Mouse (Mus musculus) MEL (cell line): ENCODE data around the gene Sptbn1.

Source experiments
- BHLHE40 ChIP-seq: IDR thresholded peaks from 2 replicates; pipeline ENCODE4 v1.6.1; 2012; ENCODE audit warnings: low read depth, mild to moderate bottlenecking, inconsistent platforms, low read length, improper control_type of control experiment, borderline replicate concordance
- CTCF ChIP-seq, 3 experiments: IDR thresholded peaks in 2 of 3; conservative IDR thresholded peaks in 1 of 3; 2 replicates each; pipeline ENCODE4 v1.5.1; 2011 to 2012; ENCODE audit warnings: low read length in 3 of 3, low read depth in 2 of 3, mild to moderate bottlenecking in 2 of 3, improper control_type of control experiment in 1 of 3, inconsistent platforms in 1 of 3, mixed read lengths in 1 of 3, moderate library complexity in 1 of 3; ENCODE audit not compliant: control insufficient read depth in 1 of 3, insufficient read depth in 1 of 3, poor library complexity in 1 of 3, severe bottlenecking in 1 of 3
- EP300 ChIP-seq, 2 experiments: IDR thresholded peaks; 2 replicates each; pipeline ENCODE4 v1.6.1; 2011; ENCODE audit warnings: improper control_type of control experiment in 2 of 2, low read length in 2 of 2, low read depth in 1 of 2, mild to moderate bottlenecking in 1 of 2
- KAT2A ChIP-seq: conservative IDR thresholded peaks from 2 replicates; pipeline ENCODE4 v1.6.1; 2012; ENCODE audit warnings: low read depth, low read length, improper control_type of control experiment, inconsistent platforms
- MAX ChIP-seq: IDR thresholded peaks from 2 replicates; pipeline ENCODE4 v1.6.1; 2011; ENCODE audit warnings: low read length, improper control_type of control experiment
- MYB ChIP-seq: IDR thresholded peaks from 2 replicates; pipeline ENCODE4 v1.6.1; 2011; ENCODE audit warnings: mild to moderate bottlenecking, low read depth, low read length, improper control_type of control experiment
- NRF1 ChIP-seq: IDR thresholded peaks from 2 replicates; pipeline ENCODE4 v1.6.1; 2014; ENCODE audit warnings: low read depth, mild to moderate bottlenecking, inconsistent platforms, low read length, improper control_type of control experiment, moderate library complexity; ENCODE audit not compliant: poor library complexity, insufficient read depth, severe bottlenecking
- POLR2A ChIP-seq, 2 experiments: IDR thresholded peaks; 2 replicates each; pipeline ENCODE4 v1.6.1; 2011 to 2012; ENCODE audit warnings: low read length in 2 of 2, mild to moderate bottlenecking in 2 of 2, control low read depth in 1 of 2, improper control_type of control experiment in 1 of 2, low read depth in 1 of 2, moderate library complexity in 1 of 2; ENCODE audit not compliant: control insufficient read depth in 1 of 2, insufficient read depth in 1 of 2, poor library complexity in 1 of 2
- POLR2AphosphoS5 ChIP-seq: IDR thresholded peaks from 2 replicates; pipeline ENCODE4 v1.6.1; 2012; ENCODE audit warnings: low read depth, borderline replicate concordance, mild to moderate bottlenecking, inconsistent platforms, low read length, moderate library complexity, mixed read lengths
- TBP ChIP-seq: IDR thresholded peaks from 2 replicates; pipeline ENCODE4 v1.8.0; 2011; ENCODE audit warnings: low read depth, low read length, improper control_type of control experiment
- ZKSCAN1 ChIP-seq: IDR thresholded peaks from 2 replicates; pipeline ENCODE4 v1.6.1; 2012; ENCODE audit warnings: low read depth, mild to moderate bottlenecking, inconsistent platforms, low read length, improper control_type of control experiment, moderate library complexity
- ZMIZ1 ChIP-seq: IDR thresholded peaks from 2 replicates; pipeline ENCODE4 v1.6.1; 2012; ENCODE audit warnings: low read depth, mild to moderate bottlenecking, inconsistent platforms, low read length, improper control_type of control experiment, moderate library complexity
- ZNF384 ChIP-seq: IDR thresholded peaks from 2 replicates; pipeline ENCODE4 v1.6.1; 2012; ENCODE audit warnings: low read depth, mild to moderate bottlenecking, inconsistent platforms, low read length, improper control_type of control experiment

DNA sequence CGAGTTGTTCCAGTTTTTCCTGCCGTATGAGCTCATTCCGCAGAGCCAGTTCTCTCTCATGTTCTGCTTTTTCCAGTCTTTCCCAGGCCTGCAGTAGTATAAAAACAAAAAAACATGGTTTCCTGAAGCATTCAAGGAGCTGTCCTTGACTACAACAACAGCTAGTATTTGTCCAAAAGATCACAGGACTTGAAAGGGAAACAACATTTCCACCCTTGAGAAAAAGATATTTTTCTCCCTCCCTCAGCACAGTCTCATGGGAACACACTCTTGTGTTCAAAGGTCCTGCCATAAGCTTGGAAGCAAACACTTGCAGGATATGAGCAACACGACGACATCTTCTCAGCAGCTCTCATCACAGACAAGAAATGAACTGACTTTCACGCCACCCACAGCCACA lies 124.9 kb downstream of the Sptbn1 start:
- TF ChIP-seq CTCF (IDR thresholded peaks at IDR 0.05 in 2 of 3, conservative IDR thresholded peaks at IDR 0.05 in 1 of 3; ENCODE audit: control insufficient read depth in 1 of 3, insufficient read depth in 1 of 3, low read depth in 2 of 3, low read length in 3 of 3, poor library complexity in 1 of 3, severe bottlenecking in 1 of 3) = no peak
- no peak for TF ChIP-seq ZMIZ1
- TF ChIP-seq POLR2A (IDR thresholded peaks at IDR 0.05; ENCODE audit: control insufficient read depth in 1 of 2, insufficient read depth in 1 of 2, low read depth in 1 of 2, low read length in 2 of 2, poor library complexity in 1 of 2) = no peak
- no peak for TF ChIP-seq EP300 (IDR thresholded peaks at IDR 0.05; ENCODE audit: low read depth in 1 of 2, low read length in 2 of 2)
- no peak for TF ChIP-seq ZNF384
- no peak for TF ChIP-seq POLR2AphosphoS5
- TF ChIP-seq KAT2A = no peak
- TF ChIP-seq MYB = no peak
- no peak for TF ChIP-seq MAX
- no peak for TF ChIP-seq BHLHE40
- TF ChIP-seq TBP = no peak
- TF ChIP-seq ZKSCAN1 = no peak
- no peak for TF ChIP-seq NRF1
